Mouse (Mus musculus) cerebellum, adult 18-20 months (tissue): ENCODE results near the gene St3gal5.

Experiments used
- DNase-seq, 2 experiments: peaks; one replicate each; pipeline ENCODE4 v3.0.0; 2021

St3gal5 gene

DNA sequence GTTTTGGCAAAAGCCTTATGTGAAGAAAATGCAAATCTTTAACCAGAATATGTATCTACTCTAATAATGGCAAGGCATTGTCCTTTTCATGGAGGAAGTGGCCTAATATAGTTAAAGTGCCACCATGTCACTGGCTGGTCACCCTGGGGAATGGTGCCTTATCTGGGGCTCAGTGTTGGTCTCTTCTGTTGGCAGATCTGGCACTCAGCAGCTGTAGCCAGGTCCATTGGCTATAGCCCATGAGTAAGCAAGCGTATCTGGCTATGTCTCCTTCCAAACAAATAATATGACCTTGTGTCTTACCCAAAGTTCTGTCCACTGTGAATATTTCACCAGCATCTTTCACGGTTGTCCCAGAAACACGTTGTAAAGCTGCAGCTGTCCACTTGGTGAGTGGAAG lies 74.0 kb downstream of the St3gal5 start:
- no peak for DNase-seq

DNA sequence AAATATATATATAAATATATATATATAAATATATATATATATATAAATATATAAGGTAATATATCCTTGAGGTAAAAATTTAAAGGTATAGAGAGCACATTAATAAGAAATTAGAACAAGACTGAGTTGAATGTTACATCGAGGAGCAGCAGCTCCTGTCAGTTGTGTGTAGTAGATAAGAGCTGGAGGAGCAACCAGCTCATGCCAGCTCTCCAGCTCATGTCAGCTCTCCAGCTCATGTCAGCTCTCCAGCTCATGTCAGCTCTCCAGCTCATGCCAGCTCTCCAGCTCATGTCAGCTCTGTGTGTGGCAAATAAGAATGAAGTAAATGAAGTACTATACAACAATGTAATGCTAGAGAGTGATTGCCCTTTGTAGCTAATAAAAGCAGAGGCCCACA lies 76.0 kb downstream of the St3gal5 start:
- no peak for DNase-seq

DNA sequence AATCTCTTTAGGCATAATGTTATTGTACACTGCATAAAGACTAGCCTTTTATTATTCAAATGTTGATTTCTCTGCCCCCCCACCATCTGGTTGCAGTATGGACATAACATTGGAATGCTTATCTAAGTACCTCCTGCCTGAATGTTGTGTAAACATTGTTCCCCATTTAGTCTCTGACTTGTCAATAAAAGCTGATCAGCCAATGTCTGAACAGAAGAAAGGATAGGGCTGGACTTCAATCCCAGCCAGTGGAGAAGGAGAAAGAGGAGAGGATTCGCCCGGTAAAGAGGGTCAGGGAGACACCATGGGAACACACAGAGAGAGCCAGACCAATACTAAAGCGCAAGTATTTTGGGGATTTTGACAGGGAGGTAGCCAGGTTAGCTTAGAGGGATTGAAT lies 78.0 kb downstream of the St3gal5 start:
- no peak for DNase-seq

DNA sequence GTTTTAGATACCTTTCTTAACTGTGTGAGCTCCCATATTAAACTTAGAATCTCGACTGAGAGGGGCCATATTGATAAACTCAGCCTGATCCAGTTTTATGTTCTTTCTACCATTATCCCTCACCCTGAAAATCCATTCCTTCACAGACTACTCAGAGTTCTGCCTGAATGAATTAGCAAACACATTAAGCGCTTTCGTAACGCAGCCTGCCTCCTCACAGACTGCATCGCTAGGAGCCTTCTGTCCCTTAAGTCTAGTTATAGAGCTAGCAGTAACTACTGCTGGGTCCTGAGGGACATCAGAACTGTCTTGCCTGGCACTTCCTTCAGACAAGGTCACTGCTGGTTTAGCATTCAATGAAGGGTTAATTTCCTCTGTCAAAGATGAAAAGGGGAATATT lies 78.6 kb downstream of the St3gal5 start:
- no peak for DNase-seq

DNA sequence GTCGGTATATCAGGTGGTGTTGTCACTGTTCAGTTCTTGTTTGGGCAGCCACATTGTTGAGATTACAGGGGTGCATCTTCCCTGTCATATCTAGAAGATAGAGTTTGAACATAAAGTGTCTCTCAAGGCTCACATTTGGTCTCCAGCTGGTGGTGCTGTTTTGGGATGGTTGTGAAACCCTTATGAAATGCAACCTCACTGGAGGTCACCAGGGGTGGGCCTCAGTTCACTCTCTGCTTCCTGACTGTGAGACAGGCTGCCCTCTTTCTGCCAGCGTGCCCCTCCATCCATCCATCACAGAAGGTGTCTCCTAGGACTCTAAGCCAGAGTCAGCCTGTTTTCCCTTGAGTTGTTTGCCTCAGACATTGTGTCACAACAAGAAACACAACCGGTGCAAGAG lies 80.0 kb downstream of the St3gal5 start:
- no peak for DNase-seq

GRCm38 (mm10) chr6:72179006-72179405 lies 81.6 kb downstream of the St3gal5 start:
- no peak for DNase-seq

DNA sequence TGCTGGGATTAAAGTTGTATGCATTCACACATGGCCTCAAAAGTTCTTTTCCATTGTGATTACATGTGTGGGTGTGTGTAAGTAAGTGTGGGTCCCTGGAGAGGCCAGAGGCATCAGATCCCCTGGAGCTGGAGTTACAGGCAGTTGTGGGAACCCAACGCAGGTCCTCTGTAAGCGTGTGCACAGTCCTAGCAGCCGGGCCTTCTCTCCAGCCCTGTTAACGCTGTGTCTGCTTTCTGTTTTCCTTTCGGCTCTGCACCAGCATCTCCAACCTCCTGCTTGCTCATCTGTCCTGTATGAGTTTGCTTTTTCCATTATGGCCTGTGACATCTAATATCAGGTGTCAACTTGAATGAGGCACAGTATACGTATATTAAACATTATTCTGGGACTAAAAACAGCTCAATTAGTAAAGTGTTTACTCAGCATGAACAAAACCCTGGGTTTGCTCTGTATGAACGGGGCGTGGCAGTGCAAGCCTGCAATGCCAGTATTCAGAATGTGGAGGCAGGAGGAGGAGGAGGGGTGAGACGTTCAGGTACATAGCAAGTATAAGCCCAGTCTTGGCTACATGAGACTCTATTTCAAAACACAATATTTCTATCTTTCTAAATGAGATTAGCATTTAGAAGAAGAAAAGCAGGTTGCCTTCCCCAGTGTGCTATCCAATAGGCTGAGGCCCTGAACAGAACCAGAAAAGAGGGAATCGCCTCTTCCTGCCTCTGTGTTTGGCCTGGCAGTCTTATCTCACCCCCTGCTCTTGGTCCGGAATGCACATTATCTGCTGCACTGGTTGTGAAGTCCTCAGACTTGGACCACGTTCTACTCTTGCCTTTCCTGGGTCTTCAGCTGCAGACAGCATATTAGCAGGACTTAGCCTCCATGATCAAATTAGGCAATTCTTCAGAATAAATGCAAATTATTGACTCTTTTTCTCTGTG lies 82.4 kb downstream of the St3gal5 start:
- DNase-seq, result no peak

GRCm38 (mm10) chr6:72184576-72184975 lies 87.2 kb downstream of the St3gal5 start:
- DNase-seq, result no peak

DNA sequence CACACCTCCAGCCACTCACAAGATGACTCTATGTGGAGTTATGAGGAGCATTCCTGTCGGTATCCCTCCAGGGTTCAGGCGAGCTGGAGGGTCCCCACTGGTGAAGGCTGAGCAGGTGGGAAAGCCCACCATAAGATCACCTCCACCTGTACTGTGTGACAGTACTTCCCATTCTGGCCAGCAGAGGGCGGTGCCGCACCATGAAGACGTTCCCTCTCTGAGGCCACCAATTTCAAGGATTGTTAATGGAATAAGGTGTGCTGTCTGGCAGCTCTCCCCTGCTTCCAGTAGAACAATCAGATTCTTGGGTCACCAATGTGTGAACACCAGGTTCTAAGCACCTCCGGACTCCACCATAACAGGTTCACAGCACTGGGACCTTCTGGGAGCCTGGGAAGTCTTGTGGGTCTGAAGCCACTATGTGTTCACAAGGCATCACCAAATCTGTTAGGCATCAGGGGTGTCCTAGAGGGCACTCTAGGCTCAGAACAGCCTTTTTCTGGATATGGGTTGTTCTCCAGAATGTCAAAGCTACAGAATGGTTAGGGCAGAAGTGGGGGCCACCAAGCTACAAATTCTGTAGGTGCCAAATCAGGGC lies 88.6 kb downstream of the St3gal5 start:
- DNase-seq, result peak; percentile 77 to 91

GRCm38 (mm10) chr6:72186809-72187208 lies 89.4 kb downstream of the St3gal5 start:
- no peak for DNase-seq

GRCm38 (mm10) chr6:72189061-72189863 lies 91.9 kb downstream of the St3gal5 start:
- DNase-seq, result no peak

- no peak for DNase-seq
Measured at GRCm38 (mm10) chr6:72190120-72190519, 92.7 kb downstream of the St3gal5 start.

DNA sequence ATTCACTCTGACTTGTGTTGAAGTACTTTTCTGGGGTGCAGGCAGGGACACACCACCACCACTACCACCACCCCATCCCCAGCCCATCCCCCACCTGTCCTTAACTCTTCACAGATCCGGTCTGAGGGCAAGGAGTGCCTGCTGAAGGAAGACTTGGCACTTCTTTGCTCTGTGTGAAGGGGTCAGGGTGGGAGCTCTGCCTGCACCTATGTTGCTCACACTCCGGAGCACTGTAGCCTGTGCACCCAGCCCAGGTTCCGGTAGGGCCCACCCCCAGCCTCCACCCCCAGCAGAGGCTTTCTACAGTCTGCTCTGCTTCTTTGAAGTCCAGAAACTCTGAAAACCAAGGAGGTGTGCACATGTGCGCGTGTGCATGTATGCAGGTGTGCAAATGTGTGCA lies 93.2 kb downstream of the St3gal5 start:
- DNase-seq, result no peak

GRCm38 (mm10) chr6:72196660-72197059 lies 99.3 kb downstream of the St3gal5 start:
- no peak for DNase-seq

- no peak for DNase-seq
Measured at GRCm38 (mm10) chr6:72197515-72197914, 100.1 kb downstream of the St3gal5 start.

- no peak for DNase-seq
Measured at GRCm38 (mm10) chr6:72200595-72201256, 103.3 kb downstream of the St3gal5 start.

- DNase-seq, result peak in 1 of 2 experiments; percentile 1
Measured at GRCm38 (mm10) chr6:72202732-72203131, 105.3 kb downstream of the St3gal5 start.

- DNase-seq, result no peak
Measured at GRCm38 (mm10) chr6:72203279-72203678, 105.9 kb downstream of the St3gal5 start.
